In the genomic region with DNA sequence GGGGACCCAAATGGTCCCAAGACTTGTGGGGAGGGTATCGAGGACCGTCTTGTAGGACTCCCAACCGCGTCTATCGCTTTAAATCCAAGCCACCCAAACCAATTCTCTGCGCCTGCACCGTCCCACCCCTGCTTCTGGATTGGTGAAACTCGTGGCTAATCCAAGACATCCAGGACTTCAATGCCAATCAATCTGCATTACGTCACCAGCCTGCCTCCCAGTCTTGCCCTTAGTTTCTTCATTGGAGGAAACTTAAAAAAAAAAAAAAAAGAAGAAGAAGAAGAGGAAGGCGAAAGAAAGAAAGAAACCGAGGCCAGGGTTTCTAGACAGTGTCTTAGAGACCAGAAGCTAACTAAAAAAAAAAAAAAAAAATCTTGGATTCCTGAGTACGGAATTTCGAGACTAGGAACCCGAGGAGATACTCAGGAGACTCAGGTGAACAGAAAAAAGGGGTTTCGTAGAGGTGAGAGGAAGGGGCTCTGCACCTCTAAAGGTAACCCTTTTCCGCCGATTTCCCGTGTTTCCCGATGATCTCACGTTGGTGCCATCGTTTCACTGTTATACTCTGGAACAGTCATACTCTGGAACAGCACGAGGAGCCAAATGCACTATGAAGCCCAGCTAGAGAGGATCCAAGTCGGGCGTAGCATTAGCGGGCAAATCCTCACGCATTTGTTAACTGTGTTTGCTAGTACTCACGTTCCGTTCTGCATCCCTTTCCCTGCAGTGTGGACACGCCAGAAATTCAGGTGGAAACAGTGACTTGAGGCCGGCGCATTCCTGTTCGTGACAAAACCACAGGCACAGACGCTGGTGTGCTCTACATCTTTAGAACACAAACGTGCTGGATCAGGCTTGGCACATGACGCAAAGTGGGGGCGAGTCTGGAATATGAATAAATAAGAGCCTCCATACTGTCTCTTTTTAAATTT, we compare ENCODE assay signal across 8 mouse cellular contexts. TPM values are rescaled to one million over a fixed set of nuclear protein-coding genes. Genes with fewer than 3 reads are reported as not detected.
A peak's percentile ranks its signal among the peaks of the same experiment; 100 is the strongest.
DNase-seq lines count a peak whose midpoint lies in the region; ATAC-seq and TF ChIP-seq lines count a peak whose summit lies in the region.

Gene Tspan31 (minus strand): TSS at position 75 of the 932 bp plus-strand sequence.

- peak within 1 kb of the TSS; percentile 69 for H3K4me3 ChIP-seq in cortical plate, adult 2 months (ENCODE audit: insufficient read depth, low read length)
- H3K4me3 ChIP-seq in hindbrain, postnatal 0 days (ENCODE audit: low read length): peak within 1 kb of the TSS; percentile 54

- no peaks in the 10 kb centered on the region for H3K27me3 ChIP-seq in hindbrain, postnatal 0 days (ENCODE audit: insufficient read depth, low read length)

- H3K9me3 ChIP-seq in hindbrain, postnatal 0 days (ENCODE audit: low read length): no peaks in the 10 kb centered on the region

- peak within 1 kb of the TSS; percentile 96 for H3K4me2 ChIP-seq in hindbrain, postnatal 0 days (ENCODE audit: low read depth, low read length)

- peak; percentile 95 for TF ChIP-seq POLR2A in cortical plate, adult 2 months (IDR thresholded peaks at IDR 0.05; ENCODE audit: extremely low read depth, insufficient read depth, low read length)

- peak; percentile 93 to 97 for DNase-seq in adrenal gland, adult (ENCODE audit: inconsistent age in 2 of 2, low spot score in 1 of 2)
- DNase-seq in gastrocnemius, adult 8-10 months (ENCODE audit: low spot score in 2 of 2): peak; percentile 82 to 84
- peak; percentile 98 for DNase-seq in hindbrain, postnatal 0 days (ENCODE audit: low spot score)
- peak; percentile 89 to 92 for DNase-seq in left cerebral cortex, adult 18-20 months (ENCODE audit: low spot score in 2 of 2)
- DNase-seq in lung, postnatal 4 days: peak; percentile 90 to 92
- DNase-seq in retina, postnatal 7 days (ENCODE audit: low read depth, low spot score): peak; percentile 86
- peak; percentile 74 for DNase-seq in urinary bladder, postnatal 25 days (ENCODE audit: low spot score)

- peak within 1 kb of the TSS; percentile 25; the same call in 1 of the 2 replicates for H3K27ac ChIP-seq in cortical plate, adult 2 months (ENCODE audit: insufficient read depth, low read length)
- peak within 1 kb of the TSS; percentile 89 for H3K27ac ChIP-seq in hindbrain, postnatal 0 days

- 2% methylated on average over 36 of the region's 36 CpGs for WGBS in hindbrain, postnatal 0 days

- ATAC-seq in hindbrain, postnatal 0 days: peak; percentile 94

- H3K36me3 ChIP-seq in hindbrain, postnatal 0 days (ENCODE audit: insufficient read depth, low read length): peaks cover 28% of the 10 kb centered on the region

- H3K4me1 ChIP-seq in cortical plate, adult 2 months (ENCODE audit: control insufficient read depth, insufficient read depth, low read length): no peaks in the 10 kb centered on the region; the same call in 1 of the 2 replicates
- H3K4me1 ChIP-seq in hindbrain, postnatal 0 days (ENCODE audit: insufficient read depth, low read length): 0 out of 2 replicates have a peak, but pooled peaks cover 9% of the 10 kb centered on the region

- no peak for TF ChIP-seq CTCF in cortical plate, adult 2 months (IDR thresholded peaks at IDR 0.05; ENCODE audit: extremely low read depth, insufficient read depth, low read length)
- no peak for TF ChIP-seq CTCF in hindbrain, postnatal 0 days (IDR thresholded peaks at IDR 0.05; ENCODE audit: low read depth)

- peak within 1 kb of the TSS; percentile 66 for H3K9ac ChIP-seq in hindbrain, postnatal 0 days (replicated peaks; ENCODE audit: low read length)

RNA-seq across cellular contexts. Expression of gene Tspan31, which starts in this region (rescaled TPM):
- polyA plus RNA-seq in cortical plate, adult 2 months (2012; rRNA removed): 81.3 and 88.3 TPM in 2 replicates
- 10 to 100 TPM; 21.0 to 24.9 (median 21.5) TPM for total RNA-seq in gastrocnemius, adult 8-10 months (2022)
- 113 and 129 TPM in 2 replicates for total RNA-seq in hindbrain, postnatal 0 days (2014; rRNA removed)
- polyA plus RNA-seq in hindbrain, postnatal 0 days (2015; fragmentation: Nextera tagmentation; extraction: Ambion mirVana): 105 and 107 TPM in 2 replicates
- 10 to 100 TPM; 69.3 to 69.4 TPM for total RNA-seq in left cerebral cortex, adult 18-20 months (2021)

Comparison
In these comparisons a context has a peak if more than half of its experiments do, and no peak if none do; other contexts are left out.
1. Peak in every context shown above with its lines: DNase-seq, ATAC-seq, H3K4me3 ChIP-seq and H3K27ac ChIP-seq.